In genomic region chr11:70944935-70945817, GRCm38 (mm10) we compare ENCODE assay signal across 21 mouse cellular contexts. TPM values are rescaled to one million over a fixed set of nuclear protein-coding genes. Genes with fewer than 3 reads are reported as not detected.
DNase-seq lines count a peak whose midpoint lies in the region; ATAC-seq and TF ChIP-seq lines count a peak whose summit lies in the region.
"Had no signal": no experiment of that assay in that cellular context is flagged by ENCODE, and none has a peak within 500 bp of the region (broad histone marks: within the 10 kb centered on the region; RNA-seq: fewer than 3 reads in every experiment).

No protein-coding gene starts in this region.

- TF ChIP-seq EP300 in ES-Bruce4 (IDR thresholded peaks at IDR 0.05; ENCODE audit: insufficient read depth, low read depth, low read length): no peak

- no peaks in the 10 kb centered on the region for H3K27me3 ChIP-seq in ES-Bruce4 (ENCODE audit: control insufficient read depth, insufficient read depth, low read length, poor library complexity, severe bottlenecking)
- H3K27me3 ChIP-seq: CH12.LX; forebrain, embryonic 13.5 days; limb, embryonic 12.5 days; liver, embryonic 15.5 days had no signal

- H3K4me3 ChIP-seq in layer of hippocampus, adult 2 months: no peak overlapping the region
- no peak overlapping the region for H3K4me3 ChIP-seq in ES-Bruce4 (ENCODE audit: low read depth, low read length)
- no peak overlapping the region for H3K4me3 ChIP-seq in brown adipose tissue, adult 24 weeks (ENCODE audit: insufficient read depth, low read depth, low read length)
- H3K4me3 ChIP-seq: embryonic facial prominence, embryonic 10.5 days; forebrain, embryonic 13.5 days; limb, embryonic 12.5 days; liver, embryonic 15.5 days had no signal

- ATAC-seq in frontal cortex, adult (ENCODE audit: low TSS enrichment): peak; percentile 53; the same call in 1 of the 2 replicates
- no peak for ATAC-seq in granulocyte monocyte progenitor cell, adult 5-6 weeks (replicated peaks; ENCODE audit: poor library complexity, severe bottlenecking)
- ATAC-seq: forebrain, embryonic 13.5 days; hindbrain, postnatal 0 days; intestine, postnatal 0 days; lung, postnatal 0 days; midbrain, embryonic 16.5 days had no signal

- DNase-seq in frontal cortex, postnatal 25 days (ENCODE audit: low spot score in 2 of 2): no peak
- no peak for DNase-seq in layer of hippocampus, adult 2 months (ENCODE audit: low spot score in 2 of 2)
- DNase-seq in layer of hippocampus, adult 18-20 months (ENCODE audit: low spot score in 2 of 2): no peak
- DNase-seq in lung, postnatal 36 days: no peak
- DNase-seq: adrenal gland, postnatal 10 days; cerebellum, adult 8-10 months; kidney, postnatal 14 days; thymus, postnatal 25 days had no signal

- peak overlapping the region; percentile 28 for H3K27ac ChIP-seq in layer of hippocampus, adult 2 months
- peak overlapping the region; percentile 1; the same call in 1 of the 2 replicates for H3K27ac ChIP-seq in ES-Bruce4 (ENCODE audit: insufficient read depth, low read length)
- peak overlapping the region; percentile 44 for H3K27ac ChIP-seq in brown adipose tissue, adult 24 weeks (replicated peaks; ENCODE audit: low read depth, low read length)
- H3K27ac ChIP-seq: embryonic facial prominence, embryonic 10.5 days; forebrain, embryonic 13.5 days; hindbrain, postnatal 0 days; limb, embryonic 12.5 days; liver, embryonic 15.5 days had no signal

- no peak for TF ChIP-seq CTCF in layer of hippocampus, adult 2 months (conservative IDR thresholded peaks at IDR 0.05)
- TF ChIP-seq CTCF in ES-Bruce4 (IDR thresholded peaks at IDR 0.05; ENCODE audit: low read depth, low read length): no peak

- H3K36me3 ChIP-seq in ES-Bruce4 (ENCODE audit: control insufficient read depth, insufficient read depth, low read length, poor library complexity, severe bottlenecking): peaks cover 86% of the 10 kb centered on the region

- no peak overlapping the region for H3K9ac ChIP-seq in ES-Bruce4 (ENCODE audit: low read depth, poor library complexity, severe bottlenecking)
- H3K9ac ChIP-seq: forebrain, embryonic 13.5 days; limb, embryonic 12.5 days; liver, embryonic 15.5 days had no signal

- TF ChIP-seq POLR2A in ES-Bruce4 (IDR thresholded peaks at IDR 0.05; ENCODE audit: insufficient read depth, low read length): no peak

- H3K4me1 ChIP-seq in ES-Bruce4 (ENCODE audit: control insufficient read depth, insufficient read depth, low read length): no peaks in the 10 kb centered on the region
- H3K4me1 ChIP-seq in brown adipose tissue, adult 24 weeks (ENCODE audit: control insufficient read depth, insufficient read depth, insufficient read length, low read length): no peaks in the 10 kb centered on the region
- H3K4me1 ChIP-seq: embryonic facial prominence, embryonic 10.5 days; forebrain, embryonic 13.5 days; limb, embryonic 12.5 days; liver, embryonic 15.5 days had no signal

- no peaks in the 10 kb centered on the region for H3K9me3 ChIP-seq in ES-Bruce4 (replicated peaks; ENCODE audit: control insufficient read depth, insufficient read depth, low read length, poor library complexity, severe bottlenecking)
- H3K9me3 ChIP-seq: embryonic facial prominence, embryonic 10.5 days; forebrain, embryonic 13.5 days; limb, embryonic 12.5 days; liver, embryonic 15.5 days had no signal

RNA-seq across cellular contexts. Expression of gene Nup88, which starts 24.6 kb away (rescaled TPM):
- 10 to 100 TPM; 53.3 to 57.7 TPM for total RNA-seq in layer of hippocampus, adult 2 months (2021)
- total RNA-seq in layer of hippocampus, adult 18-20 months (2021): 10 to 100 TPM; 49.1 to 49.6 TPM
- polyA plus RNA-seq in ES-Bruce4 (2011; ENCODE audit: insufficient read depth, insufficient read length, low read depth, missing spikeins): 219 and 227 TPM in 2 replicates
- polyA plus RNA-seq in brown adipose tissue, adult 24 weeks (2012; ENCODE audit: insufficient read depth, insufficient read length, missing spikeins): 38.2 and 45.9 TPM in 2 replicates
- total RNA-seq in granulocyte monocyte progenitor cell, adult 5-6 weeks (2014; fragmentation: Nextera tagmentation): 102 and 108 TPM in 2 replicates
- total RNA-seq in granulocyte monocyte progenitor cell, adult 5-6 weeks (2017): 155 and 164 TPM in 2 replicates

RNA-seq across cellular contexts. Expression of gene Rpain, which starts 24.8 kb away (rescaled TPM):
- total RNA-seq in layer of hippocampus, adult 2 months (2021): 10 to 100 TPM; 35.3 to 36.1 TPM
- 10 to 100 TPM; 36.1 to 38.8 TPM for total RNA-seq in layer of hippocampus, adult 18-20 months (2021)
- 49.5 TPM in 2 replicates for polyA plus RNA-seq in ES-Bruce4 (2011; ENCODE audit: insufficient read depth, insufficient read length, low read depth, missing spikeins)
- polyA plus RNA-seq in brown adipose tissue, adult 24 weeks (2012; ENCODE audit: insufficient read depth, insufficient read length, missing spikeins): 16.5 and 23.7 TPM in 2 replicates
- total RNA-seq in granulocyte monocyte progenitor cell, adult 5-6 weeks (2014; fragmentation: Nextera tagmentation): 42.4 and 73.8 TPM in 2 replicates
- 25.2 and 55.4 TPM in 2 replicates for total RNA-seq in granulocyte monocyte progenitor cell, adult 5-6 weeks (2017)

RNA-seq across cellular contexts. Expression of gene C1qbp, which starts 37.6 kb away (rescaled TPM):
- 10 to 100 TPM; 97.1 to 99.5 TPM for total RNA-seq in layer of hippocampus, adult 2 months (2021)
- total RNA-seq in layer of hippocampus, adult 18-20 months (2021): 100 to 1,000 TPM in 1 of 2 experiments, 10 to 100 TPM in 1; 98.4 to 107 TPM
- 398 and 407 TPM in 2 replicates for polyA plus RNA-seq in ES-Bruce4 (2011; ENCODE audit: insufficient read depth, insufficient read length, low read depth, missing spikeins)
- polyA plus RNA-seq in brown adipose tissue, adult 24 weeks (2012; ENCODE audit: insufficient read depth, insufficient read length, missing spikeins): 190 and 210 TPM in 2 replicates
- 425 and 440 TPM in 2 replicates for total RNA-seq in granulocyte monocyte progenitor cell, adult 5-6 weeks (2014; fragmentation: Nextera tagmentation)
- total RNA-seq in granulocyte monocyte progenitor cell, adult 5-6 weeks (2017): 107 and 155 TPM in 2 replicates

RNA-seq across cellular contexts. Expression of gene Dhx33, which starts 59.1 kb away (rescaled TPM):
- total RNA-seq in layer of hippocampus, adult 2 months (2021): 10 to 100 TPM; 66.7 to 78.8 TPM
- total RNA-seq in layer of hippocampus, adult 18-20 months (2021): 10 to 100 TPM; 62.4 to 63.8 TPM
- polyA plus RNA-seq in ES-Bruce4 (2011; ENCODE audit: insufficient read depth, insufficient read length, low read depth, missing spikeins): 32.3 and 32.8 TPM in 2 replicates
- 6.9 and 10.0 TPM in 2 replicates for polyA plus RNA-seq in brown adipose tissue, adult 24 weeks (2012; ENCODE audit: insufficient read depth, insufficient read length, missing spikeins)
- 32.3 and 34.3 TPM in 2 replicates for total RNA-seq in granulocyte monocyte progenitor cell, adult 5-6 weeks (2014; fragmentation: Nextera tagmentation)
- 36.6 and 42.6 TPM in 2 replicates for total RNA-seq in granulocyte monocyte progenitor cell, adult 5-6 weeks (2017)
